Mouse (Mus musculus): ENCODE data around the gene Sirt1. TPM values are rescaled to one million over a fixed set of nuclear protein-coding genes. Genes with fewer than 3 reads are reported as not detected.

The Sirt1 gene
- polyA plus RNA-seq, 1 experiment = 10.5 TPM

DNA sequence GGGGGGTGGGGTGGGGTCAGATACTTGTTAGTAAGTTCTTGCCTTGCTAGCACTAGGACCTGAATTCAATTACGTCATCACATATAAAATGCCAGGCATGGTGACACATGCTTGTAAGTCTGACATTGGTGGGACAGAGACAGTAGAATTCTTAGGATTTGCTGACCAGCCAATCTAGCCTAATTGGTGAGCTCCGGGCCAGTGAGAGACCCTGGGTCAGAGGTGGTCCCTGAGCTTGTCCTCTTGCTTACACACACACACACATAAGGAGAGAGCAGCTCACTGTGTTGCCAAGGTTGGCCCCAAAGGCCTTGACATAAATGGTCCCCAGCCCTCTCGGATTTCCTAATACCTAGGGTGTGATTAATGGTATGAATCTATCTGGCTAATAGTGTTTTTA is 101.7 kb downstream of the Sirt1 start:
- H3K4me1 ChIP-seq (ENCODE audit: control insufficient read depth, insufficient read depth, low read length) = no peaks in the 10 kb centered on the region
- no peak overlapping the region for H3K27ac ChIP-seq (ENCODE audit: insufficient read depth, low read length)
- TF ChIP-seq POLR2A (IDR thresholded peaks at IDR 0.05; ENCODE audit: extremely low read depth, insufficient read depth, low read length) (no peak), CTCF (IDR thresholded peaks at IDR 0.05; ENCODE audit: extremely low read depth, insufficient read depth, low read length) (no peak)
- no peak overlapping the region for H3K4me3 ChIP-seq (ENCODE audit: insufficient read depth, low read length)

DNA sequence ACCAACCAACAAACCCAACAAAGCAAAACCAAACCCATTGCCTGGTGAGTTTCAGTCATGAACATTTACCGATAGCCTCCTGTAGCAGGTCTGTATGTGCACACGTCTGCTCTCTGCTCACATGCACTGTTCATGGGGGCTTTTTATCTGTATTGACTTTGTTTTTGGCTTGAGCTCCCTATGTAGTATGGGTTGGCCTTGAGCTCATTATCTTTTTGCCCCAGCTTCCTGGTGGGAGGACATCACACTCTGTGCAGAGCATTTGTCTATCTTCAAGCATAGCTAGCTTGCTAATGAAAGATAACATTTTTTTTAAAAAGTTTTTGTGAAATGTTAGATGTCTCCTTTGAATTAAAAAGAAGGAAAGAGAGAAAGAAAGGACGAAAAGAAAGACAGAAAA is 104.5 kb downstream of the Sirt1 start:
- no peak for TF ChIP-seq POLR2A (IDR thresholded peaks at IDR 0.05; ENCODE audit: extremely low read depth, insufficient read depth, low read length)
- no peak for TF ChIP-seq CTCF (IDR thresholded peaks at IDR 0.05; ENCODE audit: extremely low read depth, insufficient read depth, low read length)
- Histone ChIP-seq H3K4me3 (ENCODE audit: insufficient read depth, low read length) (no peak overlapping the region), H3K4me1 (ENCODE audit: control insufficient read depth, insufficient read depth, low read length) (no peaks in the 10 kb centered on the region), H3K27ac (ENCODE audit: insufficient read depth, low read length) (no peak overlapping the region)

DNA sequence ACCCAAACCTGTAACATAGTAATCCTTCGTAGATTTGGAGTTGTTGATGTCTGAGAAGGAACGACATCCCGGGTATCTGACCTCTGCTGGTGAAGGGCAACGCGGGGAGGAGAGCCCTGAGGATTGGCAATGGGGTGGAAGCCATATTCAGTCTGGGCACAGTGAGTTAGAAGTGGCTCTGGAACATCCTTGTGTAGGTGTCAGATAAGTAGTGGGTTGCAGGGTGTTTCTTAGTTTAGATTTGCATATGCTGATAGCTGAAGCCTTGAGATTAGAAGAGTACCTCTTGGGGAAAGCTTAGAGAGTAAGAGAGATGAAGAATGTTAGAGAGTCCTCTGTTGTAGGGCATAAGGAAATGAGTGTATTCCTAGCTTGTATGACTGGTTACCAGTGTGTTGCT is 108.6 kb downstream of the Sirt1 start:
- H3K4me1 ChIP-seq (ENCODE audit: control insufficient read depth, insufficient read depth, low read length) = no peaks in the 10 kb centered on the region
- no peak overlapping the region for H3K4me3 ChIP-seq (ENCODE audit: insufficient read depth, low read length)
- no peak overlapping the region for H3K27ac ChIP-seq (ENCODE audit: insufficient read depth, low read length)
- TF ChIP-seq CTCF (IDR thresholded peaks at IDR 0.05; ENCODE audit: extremely low read depth, insufficient read depth, low read length) (no peak), POLR2A (IDR thresholded peaks at IDR 0.05; ENCODE audit: extremely low read depth, insufficient read depth, low read length) (no peak)

DNA sequence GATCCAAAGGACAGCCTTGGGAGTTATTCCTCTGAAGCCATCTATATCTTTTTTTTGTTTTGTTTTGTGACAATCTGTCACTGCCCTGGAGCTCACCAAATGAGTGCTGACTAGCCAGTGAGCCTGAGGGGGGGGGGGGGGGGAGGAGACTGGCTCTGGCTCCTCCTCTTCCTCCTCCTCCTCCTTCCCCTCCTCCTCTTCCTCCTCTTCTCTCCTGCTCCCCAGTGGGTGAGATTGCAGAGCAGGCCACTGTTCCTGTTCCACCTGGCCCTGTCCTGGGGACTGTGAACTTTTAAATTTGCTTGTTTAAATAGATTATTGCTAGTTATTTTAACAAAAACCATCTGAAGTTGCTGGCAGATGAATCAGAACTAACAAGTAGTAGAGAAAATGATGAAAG is 109.1 kb downstream of the Sirt1 start:
- TF ChIP-seq CTCF (IDR thresholded peaks at IDR 0.05; ENCODE audit: extremely low read depth, insufficient read depth, low read length) = no peak
- no peak for TF ChIP-seq POLR2A (IDR thresholded peaks at IDR 0.05; ENCODE audit: extremely low read depth, insufficient read depth, low read length)
- Histone ChIP-seq H3K4me3 (ENCODE audit: insufficient read depth, low read length) (no peak overlapping the region), H3K4me1 (ENCODE audit: control insufficient read depth, insufficient read depth, low read length) (no peaks in the 10 kb centered on the region), H3K27ac (ENCODE audit: insufficient read depth, low read length) (no peak overlapping the region)

Other genes with a start within 250 kb of the Sirt1 start
- gene Mypn, start 177.8 kb downstream of the Sirt1 start, polyA plus RNA-seq (2012; rRNA removed) = 2.5 TPM in 2 replicates
- gene Herc4, start 137.9 kb downstream of the Sirt1 start, polyA plus RNA-seq (2012; rRNA removed) = 39.4 and 44.0 TPM in 2 replicates
- 14.0 and 17.8 TPM in 2 replicates for gene Dnajc12, start 739 bp upstream of the Sirt1 start, polyA plus RNA-seq (2012; rRNA removed)
- gene Gm7075, start 40.1 kb upstream of the Sirt1 start, polyA plus RNA-seq (2012; rRNA removed) = 0.36 TPM in 1 of 2 replicates, not detected in the other
- gene Ctnna3, start 48.4 kb upstream of the Sirt1 start, polyA plus RNA-seq (2012; rRNA removed) = 1.0 and 1.3 TPM in 2 replicates

Measured in cortical plate, adult 2 months (tissue).